Mouse (Mus musculus) brain, embryonic 14.5 days (tissue): Measurements from ENCODE around the gene Bcorl1. TPM values are rescaled to one million over a fixed set of nuclear protein-coding genes. Genes with fewer than 3 reads are reported as not detected.

Experiments
- DNase-seq: peaks from one replicate; pipeline ENCODE4 v3.0.0-alpha.2; 2011; ENCODE audit warnings: low read depth
- CTCF ChIP-seq: fragments of 200-500 bp; IDR thresholded peaks from 2 replicates; pipeline ENCODE4 v1.5.1; 2012; ENCODE audit warnings: inconsistent platforms, mild to moderate bottlenecking, moderate library complexity, borderline replicate concordance; ENCODE audit not compliant: insufficient read depth, insufficient read length; ENCODE audit errors: extremely low read depth
- POLR2A ChIP-seq: fragments of 200-500 bp; IDR thresholded peaks from 2 replicates; pipeline ENCODE4 v1.6.1; 2012; ENCODE audit warnings: mild to moderate bottlenecking, inconsistent platforms, borderline replicate concordance; ENCODE audit not compliant: poor library complexity, insufficient read depth, insufficient read length, severe bottlenecking; ENCODE audit errors: extremely low read depth
- polyA plus RNA-seq: library from polyadenylated mRNA; depleted of rRNA; stranded (reverse); fragments of >200 nt; gene quantifications from 2 replicates; pipeline ENCODE4 v1.2.3, GENCODE M21; 2012

The Bcorl1 gene
- polyA plus RNA-seq, 1 experiment, result 11.3 TPM

DNA sequence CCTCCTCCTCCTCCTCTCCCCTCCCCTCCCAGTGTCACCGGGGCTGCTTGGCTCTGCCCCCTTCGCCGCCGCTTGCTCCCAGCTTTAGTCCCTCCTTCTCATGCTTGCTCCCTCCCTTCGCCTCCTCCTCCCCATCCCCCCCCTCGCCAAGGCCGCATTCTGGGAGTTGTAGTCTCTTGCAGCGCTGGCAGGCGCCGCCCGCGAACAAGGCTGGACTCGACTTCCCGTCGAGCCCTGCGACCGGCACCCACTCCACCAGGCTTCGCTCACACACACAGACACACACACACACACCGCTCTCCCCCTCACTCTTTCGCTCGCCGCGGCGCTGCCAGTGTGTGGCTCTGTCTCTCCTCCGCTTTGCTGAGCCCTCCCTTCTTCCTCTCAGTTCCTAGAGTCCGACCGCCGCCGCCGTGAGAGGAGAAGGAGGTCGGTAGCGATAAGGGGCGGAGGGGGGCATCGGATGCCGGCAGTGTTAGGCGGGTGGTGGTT, 2.3 kb downstream of the Bcorl1 start:
- DNase-seq, result peak; percentile 98
- TF ChIP-seq CTCF, result no peak
- TF ChIP-seq POLR2A, result peak; percentile 59; the same call in 1 of the 2 replicates

DNA sequence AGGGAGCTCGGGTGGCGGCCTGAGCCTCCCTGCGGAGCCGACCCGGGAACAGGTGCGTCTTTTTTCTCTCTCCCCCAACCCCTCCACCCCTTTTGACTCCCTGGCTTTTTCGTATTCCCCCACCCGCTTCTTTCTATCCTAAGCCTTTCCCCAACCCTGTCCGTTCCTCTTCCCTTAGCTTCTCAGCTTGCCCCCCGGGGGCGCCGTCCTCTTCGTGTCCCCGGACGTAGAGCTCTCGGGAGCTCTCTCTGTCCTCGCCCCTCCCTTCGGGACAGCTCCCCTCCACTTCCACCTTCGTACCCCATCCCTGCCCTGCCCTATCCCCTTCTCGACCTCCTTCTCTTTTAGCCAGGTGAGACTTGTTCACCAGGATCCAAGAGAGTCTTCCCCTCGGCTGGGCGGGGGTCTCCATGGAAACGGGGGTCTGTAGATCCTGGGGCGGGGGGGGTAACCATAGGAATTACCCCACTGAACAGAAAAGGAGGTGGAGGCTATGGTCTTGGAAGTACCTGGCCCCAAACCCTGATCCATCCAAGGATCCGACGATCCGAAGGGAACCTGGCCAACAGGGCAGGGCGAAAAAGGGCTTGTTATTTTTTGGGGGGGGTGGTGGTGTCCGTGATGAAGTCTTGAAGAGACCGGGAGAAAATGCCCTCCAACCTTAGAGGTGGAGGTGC, 2.9 kb downstream of the Bcorl1 start:
- no peak for DNase-seq
- TF ChIP-seq POLR2A (no peak), CTCF (no peak)

GRCm38 (mm10) chrX:48344643-48345384, 3.7 kb downstream of the Bcorl1 start:
- DNase-seq, result peak; percentile 42
- TF ChIP-seq POLR2A (no peak), CTCF (no peak)

- DNase-seq, result peak; percentile 35
- no peak for TF ChIP-seq POLR2A
- TF ChIP-seq CTCF, result no peak
Measured at GRCm38 (mm10) chrX:48345385-48345932, 4.3 kb downstream of the Bcorl1 start.

GRCm38 (mm10) chrX:48355346-48355745, 14.2 kb downstream of the Bcorl1 start:
- DNase-seq, result no peak
- no peak for TF ChIP-seq POLR2A
- TF ChIP-seq CTCF, result no peak

DNA sequence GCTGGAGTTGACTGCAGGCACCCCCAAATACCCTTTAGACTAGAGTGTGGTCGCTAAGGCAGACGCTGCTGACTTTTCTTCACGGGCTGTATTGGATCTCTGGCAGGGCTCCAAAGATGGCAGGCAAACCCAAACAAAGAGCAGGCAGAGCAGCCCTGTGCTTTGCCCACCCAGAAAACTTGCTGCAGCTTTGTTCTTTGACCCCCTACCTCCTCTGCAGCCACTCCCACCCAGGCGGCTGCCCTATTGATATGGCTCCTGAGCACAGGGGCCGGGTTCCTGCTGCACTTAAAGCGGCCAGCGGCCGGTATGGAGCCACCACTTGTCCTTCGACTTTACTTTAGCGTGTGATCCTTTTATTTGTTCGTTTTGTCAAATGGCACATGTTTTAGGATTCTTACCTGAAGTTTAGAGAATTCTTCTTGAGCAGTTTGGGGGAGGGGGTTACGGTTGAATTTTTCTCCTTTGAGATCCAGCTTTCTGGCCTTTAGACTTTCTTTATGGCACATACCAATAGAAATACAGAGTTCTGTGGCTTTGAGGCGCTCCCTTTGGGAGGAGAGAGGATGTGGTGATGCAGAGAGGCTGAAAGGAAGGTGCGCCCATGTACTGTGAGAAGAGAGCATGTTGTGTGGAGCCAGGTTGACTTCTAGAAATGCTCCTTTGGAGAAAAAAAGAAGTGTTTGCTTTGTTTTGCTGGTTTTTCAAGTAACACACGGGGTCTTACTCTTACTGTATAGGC, 24.8 kb downstream of the Bcorl1 start:
- DNase-seq, result peak; percentile 40
- TF ChIP-seq POLR2A, result no peak
- TF ChIP-seq CTCF, result no peak

- no peak for DNase-seq
- no peak for TF ChIP-seq POLR2A
- no peak for TF ChIP-seq CTCF
Measured at GRCm38 (mm10) chrX:48367841-48368240, 26.7 kb downstream of the Bcorl1 start.

- TF ChIP-seq CTCF (peak; percentile 69), POLR2A (no peak)
- DNase-seq, result peak; percentile 31
Measured at GRCm38 (mm10) chrX:48383643-48384042, 42.5 kb downstream of the Bcorl1 start.

DNA sequence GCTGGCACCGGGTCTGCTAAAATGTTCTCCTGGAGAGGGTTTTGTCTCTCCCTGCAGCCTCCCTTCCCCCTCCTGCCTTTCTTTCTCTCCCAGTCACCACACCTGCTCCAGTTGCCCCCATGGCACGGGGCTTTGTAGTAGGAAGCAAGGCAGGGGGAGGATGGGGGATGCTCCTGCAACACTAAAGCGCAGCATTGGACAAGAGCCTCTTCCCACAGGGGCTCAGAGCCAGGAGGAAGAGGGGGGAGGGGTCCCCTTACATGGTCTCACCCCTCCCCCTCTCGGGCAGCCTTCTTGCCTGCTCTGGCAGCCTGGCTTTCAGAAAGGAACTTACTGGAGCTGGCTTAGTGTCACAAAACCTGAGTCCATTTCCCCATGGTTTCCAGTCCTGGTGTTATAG, 44.8 kb downstream of the Bcorl1 start:
- TF ChIP-seq POLR2A (no peak), CTCF (no peak)
- DNase-seq, result peak; percentile 80

DNA sequence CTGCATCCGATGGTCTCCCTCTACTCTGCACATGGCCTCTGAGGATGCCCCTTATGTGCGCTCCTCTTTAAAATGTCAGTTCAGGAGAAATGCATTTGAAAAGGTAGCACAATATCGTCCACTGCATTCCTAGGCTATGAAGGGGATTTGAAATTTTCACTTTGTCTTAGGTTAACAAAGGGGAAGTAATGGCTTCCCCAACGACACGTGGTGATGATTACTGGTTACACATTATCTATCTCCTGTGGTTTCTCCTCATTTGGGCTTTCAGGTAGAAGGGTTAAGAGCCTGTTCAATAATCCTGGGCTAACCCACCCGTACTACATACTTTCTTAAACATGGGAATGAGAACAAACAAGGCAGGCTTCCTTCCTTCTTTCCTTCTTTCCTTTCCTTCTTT, 48.2 kb downstream of the Bcorl1 start:
- no peak for DNase-seq
- no peak for TF ChIP-seq POLR2A
- TF ChIP-seq CTCF, result no peak

- no peak for TF ChIP-seq POLR2A
- no peak for TF ChIP-seq CTCF
- DNase-seq, result no peak
Measured at GRCm38 (mm10) chrX:48399994-48400393, 58.8 kb downstream of the Bcorl1 start.
